Mouse (Mus musculus) layer of hippocampus, adult 8-10 months (tissue): ENCODE data around the gene Tfpi. TPM values are rescaled to one million over a fixed set of nuclear protein-coding genes. Genes with fewer than 3 reads are reported as not detected.
"Not testable (repeated sequence)": the region's sequence is repeated elsewhere in the genome, so short reads cannot be mapped to it uniquely, and the experiment has no call there.

ENCODE experiments used
- DNase-seq, 2 experiments: peaks; one replicate each; pipeline ENCODE4 v3.0.0; 2022; ENCODE audit warnings: low spot score in 2 of 2
- total RNA-seq, 4 experiments: library from RNA; stranded (reverse); gene quantifications; 2 replicates each; pipeline ENCODE4 v1.2.4; 2022

Tfpi gene
- total RNA-seq, 4 experiments from 2014 or later, result 3.2 to 5.1 (median 4.4) TPM

DNA sequence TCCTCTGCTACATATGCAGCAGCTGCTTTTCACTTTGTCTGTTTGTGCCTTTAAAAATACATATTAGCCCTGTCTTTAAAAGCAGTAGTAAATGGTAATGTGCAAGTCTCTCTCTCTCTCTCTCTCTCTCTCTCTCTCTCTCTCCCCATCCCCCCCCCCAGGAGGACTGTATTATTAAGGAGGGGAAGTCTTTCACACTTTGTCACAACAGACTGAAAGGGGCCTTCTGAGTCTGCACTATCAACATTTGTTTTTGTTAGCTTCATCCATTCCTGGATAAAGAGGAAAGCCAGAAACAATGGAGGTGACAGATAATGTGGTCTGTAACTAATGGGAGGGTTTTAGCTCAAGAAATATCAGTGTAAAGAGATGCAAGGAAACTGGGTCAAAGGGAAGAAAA lies 87.5 kb downstream of the Tfpi start:
- DNase-seq, result no peak

- DNase-seq, result not testable (repeated sequence)
Observed at GRCm38 (mm10) chr2:84388537-84388936, 88.0 kb downstream of the Tfpi start.

DNA sequence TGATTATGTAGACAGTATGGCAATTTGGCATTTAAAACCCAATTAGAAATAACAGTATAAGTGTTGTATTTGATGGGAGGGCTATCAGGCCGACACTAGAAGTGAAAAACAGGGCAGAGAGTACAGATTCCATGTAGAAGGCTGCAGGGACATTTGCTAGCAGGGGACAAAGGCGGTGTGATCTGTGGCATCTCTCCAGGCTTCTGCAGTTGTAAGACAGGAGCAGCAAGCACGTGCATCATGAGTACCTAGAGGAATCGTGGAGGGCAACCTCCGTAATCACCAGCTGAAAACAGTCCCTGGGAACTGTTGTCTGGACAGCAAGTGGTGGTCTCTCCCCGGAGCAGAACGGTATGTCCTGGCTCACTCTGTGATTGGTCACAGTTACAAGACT lies 88.6 kb downstream of the Tfpi start:
- no peak for DNase-seq

DNA sequence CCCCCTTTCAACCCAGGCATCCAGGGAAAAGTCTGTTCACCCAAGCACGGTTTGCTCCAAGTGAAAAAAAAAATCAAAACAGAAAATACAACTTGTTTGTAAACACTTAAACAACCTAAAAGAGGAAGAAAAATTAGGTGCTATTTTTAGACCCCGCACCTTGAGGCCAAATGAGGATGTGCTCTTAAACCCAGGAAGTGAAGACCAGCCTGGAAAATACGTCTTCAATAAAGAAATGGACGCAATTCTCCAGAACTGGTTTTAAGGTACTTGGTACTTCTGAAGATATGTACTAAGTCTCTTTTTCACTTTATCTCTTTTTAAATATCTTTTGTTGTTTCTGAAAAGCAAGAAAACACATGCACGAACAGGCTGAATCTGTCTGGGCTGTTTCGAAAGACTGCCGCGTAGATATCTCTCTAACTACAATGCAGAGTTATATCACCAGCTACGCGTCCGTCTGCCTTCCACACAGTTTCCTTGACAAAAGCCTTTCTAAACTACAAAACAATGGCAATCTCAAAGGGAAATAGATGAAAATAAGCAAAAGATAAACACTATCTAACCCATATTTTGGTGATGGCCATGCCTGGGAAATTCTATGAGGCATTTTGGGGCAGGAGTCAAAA lies 89.1 kb downstream of the Tfpi start:
- no peak for DNase-seq

DNA sequence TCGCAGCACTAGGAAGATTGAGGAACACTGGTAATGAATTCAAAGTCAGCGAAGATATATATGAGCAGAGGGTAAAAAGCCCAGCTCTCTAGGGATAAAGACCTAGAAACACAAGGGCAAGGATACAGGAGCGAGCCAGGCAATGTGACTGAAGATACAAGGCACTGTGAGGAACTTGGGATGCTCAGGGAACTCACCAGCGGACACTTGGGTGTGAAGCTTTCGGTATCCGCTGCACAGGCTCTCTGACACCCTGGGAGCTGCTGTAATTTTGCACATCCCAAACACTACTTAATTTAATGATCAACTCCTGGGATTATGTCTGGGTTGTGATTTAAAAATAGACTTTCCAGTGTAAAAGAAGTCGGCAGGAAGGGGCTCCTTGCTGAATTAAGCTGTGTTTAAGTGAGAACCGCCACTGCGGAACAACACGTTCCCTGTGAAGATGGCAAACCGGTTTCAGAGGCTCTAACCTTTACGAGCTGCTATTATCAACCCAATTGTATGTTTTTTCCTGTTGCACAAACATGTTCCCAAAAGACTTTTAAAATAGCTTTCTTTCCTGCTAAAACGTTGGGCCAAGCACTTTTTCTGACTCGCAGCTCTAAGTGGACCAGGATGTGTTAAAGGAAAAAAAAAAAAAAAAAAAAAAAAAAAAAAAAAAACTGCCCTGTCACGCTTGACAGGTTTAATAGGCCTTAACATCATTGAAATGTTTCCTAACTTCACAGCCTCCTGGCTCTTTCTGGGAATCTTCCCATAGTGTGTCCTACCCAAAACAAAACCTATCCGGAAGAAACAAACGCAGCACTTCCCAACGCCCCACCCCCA lies 89.8 kb downstream of the Tfpi start:
- no peak for DNase-seq

DNA sequence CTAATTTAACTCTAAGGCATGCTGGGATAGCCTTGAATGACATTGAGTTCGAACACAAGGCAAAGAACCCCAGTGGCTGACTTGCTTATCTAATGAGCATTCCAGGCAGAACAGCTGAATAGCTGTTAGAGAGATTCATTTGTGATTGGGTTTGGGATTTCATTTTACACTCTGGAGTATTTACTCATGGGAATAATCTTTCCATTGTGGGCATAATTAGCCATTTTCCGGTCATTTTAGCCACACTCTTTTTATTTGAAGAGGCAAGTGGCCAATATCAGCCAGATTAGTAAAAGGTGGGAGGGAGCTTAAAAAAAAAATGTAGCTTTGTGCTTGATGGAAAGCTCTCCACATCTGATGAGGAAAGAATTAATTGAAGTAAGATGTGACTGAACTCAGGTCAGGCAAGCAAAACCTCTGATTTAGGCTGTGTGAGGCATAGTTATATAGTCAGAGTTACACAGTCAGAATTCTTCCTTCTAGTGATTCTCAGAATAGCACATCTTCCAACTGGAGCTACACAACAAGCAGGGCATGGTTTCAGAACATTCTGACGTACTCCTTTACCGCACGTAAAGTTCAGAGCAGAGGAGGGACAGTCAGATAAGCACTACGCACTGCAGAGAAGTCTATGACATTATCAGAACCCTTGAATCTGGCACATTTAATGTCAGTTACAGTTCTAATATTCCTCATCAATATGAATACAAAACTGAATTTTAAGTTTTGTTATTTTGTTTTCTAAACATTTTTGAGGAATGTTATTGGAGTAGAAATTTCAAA lies 91.5 kb downstream of the Tfpi start:
- no peak for DNase-seq

GRCm38 (mm10) chr2:84383828-84384227 lies 92.7 kb downstream of the Tfpi start:
- no peak for DNase-seq

Other genes with a start within 250 kb of the Tfpi start
- 10 to 100 TPM in 2 of 4 experiments, 1 to 10 TPM in 2; 9.6 to 12.6 (median 10.4) TPM for gene Calcrl, start 51.4 kb downstream of the Tfpi start, total RNA-seq
- gene Ctnnd1, start 174.0 kb upstream of the Tfpi start, total RNA-seq, result 10 to 100 TPM; 51.9 to 56.8 (median 53.1) TPM
- gene Btbd18, start 182.3 kb upstream of the Tfpi start, total RNA-seq, result not detected
- gene Selenoh, start 194.0 kb upstream of the Tfpi start, total RNA-seq, result 10 to 100 TPM; 24.1 to 33.6 (median 28.4) TPM
- 1 to 10 TPM in 3 of 4 experiments, not detected in 1; 1.5 to 5.7 (median 1.8) TPM for gene Gm28635, start 201.3 kb upstream of the Tfpi start, total RNA-seq
- 10 to 100 TPM; 29.0 to 33.4 (median 31.7) TPM for gene Med19, start 201.6 kb upstream of the Tfpi start, total RNA-seq
- gene Tmx2, start 202.4 kb upstream of the Tfpi start, total RNA-seq, result 100 to 1,000 TPM; 221 to 271 (median 233) TPM
- gene Zdhhc5, start 238.4 kb upstream of the Tfpi start, total RNA-seq, result 10 to 100 TPM; 34.5 to 41.7 (median 36.3) TPM